Mouse (Mus musculus) ovary, postnatal 36 days (tissue): Measurements from ENCODE around the gene Rftn1.

Experiments
- DNase-seq: peaks from one replicate; pipeline ENCODE4 v3.0.0; 2022; ENCODE audit warnings: low spot score, mixed read lengths

The Rftn1 gene

DNA sequence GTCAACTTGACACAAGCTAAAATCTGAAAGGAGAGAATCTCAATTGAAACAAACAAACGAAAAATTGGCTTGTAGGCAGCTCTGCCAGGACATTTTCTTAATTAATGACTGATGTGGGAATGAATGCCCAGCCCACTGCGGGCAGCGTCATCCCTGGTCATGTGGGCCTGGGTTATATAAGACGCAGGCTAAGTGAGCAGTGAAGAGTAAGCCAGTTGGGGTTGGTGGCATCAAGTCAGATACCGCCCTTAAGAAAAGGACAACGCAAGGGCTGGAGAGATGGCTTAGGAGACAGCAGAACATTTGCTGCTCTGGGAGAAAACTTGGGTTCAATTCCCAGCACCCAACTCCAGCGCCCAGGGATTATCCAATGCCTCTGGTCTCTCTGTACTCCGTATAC lies 97.6 kb downstream of the Rftn1 start:
- DNase-seq = no peak

DNA sequence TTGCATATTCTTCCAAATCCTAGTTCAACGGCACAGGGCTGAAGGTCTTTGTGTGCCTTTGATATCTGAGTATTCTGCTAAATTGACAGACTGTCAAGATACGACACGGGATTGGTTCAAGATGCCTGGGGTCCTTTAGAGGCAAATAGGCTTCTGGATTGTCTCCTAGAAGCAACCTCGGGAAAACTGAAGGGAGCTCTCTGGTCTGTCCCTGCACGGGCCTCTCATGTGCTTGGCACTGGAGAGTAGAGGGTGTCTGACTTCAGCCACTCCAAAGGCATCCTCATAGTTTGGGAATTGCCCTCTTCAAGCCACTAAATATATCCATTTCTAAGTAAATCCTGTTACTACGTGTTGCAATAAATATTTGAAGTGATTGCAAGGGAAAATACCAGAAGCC lies 98.6 kb downstream of the Rftn1 start:
- DNase-seq = no peak

DNA sequence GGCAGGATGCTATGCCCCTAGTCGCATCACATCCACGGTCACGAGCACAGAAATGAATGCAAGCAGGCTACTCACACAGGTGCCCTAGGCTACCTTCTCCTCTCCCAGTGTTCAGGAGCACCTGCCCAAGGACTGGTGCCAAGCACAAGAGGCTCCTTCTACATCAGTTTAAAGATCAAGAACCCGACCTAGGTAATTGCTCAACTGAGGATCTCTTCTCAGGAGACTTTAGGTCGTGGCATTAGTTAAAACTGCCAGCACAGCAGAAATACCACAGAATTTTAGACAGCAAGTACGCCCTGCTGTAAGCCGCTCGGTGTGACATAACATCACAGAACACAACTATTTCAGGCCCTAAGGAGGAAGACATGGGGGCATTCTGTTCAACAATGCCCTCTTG lies 100.7 kb downstream of the Rftn1 start:
- DNase-seq = no peak

DNA sequence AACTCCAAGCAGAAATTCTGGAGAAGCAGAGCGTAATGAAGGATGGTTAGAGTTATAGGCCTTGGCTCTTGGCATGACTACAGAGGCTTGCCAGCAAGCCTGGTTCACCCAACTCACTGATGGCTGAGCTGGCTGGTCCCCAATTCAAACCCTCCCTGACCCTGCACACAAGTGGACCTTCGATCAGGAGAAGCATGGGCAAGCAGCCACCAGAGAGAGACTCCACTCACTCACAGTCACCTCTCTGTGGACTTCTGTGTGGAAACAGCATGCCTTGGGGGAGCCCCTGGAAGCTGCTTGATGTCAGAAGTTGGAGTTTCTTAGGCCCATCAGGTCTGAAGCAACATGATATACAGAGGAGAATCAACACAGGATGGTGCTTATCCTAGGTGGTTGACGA lies 102.4 kb downstream of the Rftn1 start:
- no peak for DNase-seq

DNA sequence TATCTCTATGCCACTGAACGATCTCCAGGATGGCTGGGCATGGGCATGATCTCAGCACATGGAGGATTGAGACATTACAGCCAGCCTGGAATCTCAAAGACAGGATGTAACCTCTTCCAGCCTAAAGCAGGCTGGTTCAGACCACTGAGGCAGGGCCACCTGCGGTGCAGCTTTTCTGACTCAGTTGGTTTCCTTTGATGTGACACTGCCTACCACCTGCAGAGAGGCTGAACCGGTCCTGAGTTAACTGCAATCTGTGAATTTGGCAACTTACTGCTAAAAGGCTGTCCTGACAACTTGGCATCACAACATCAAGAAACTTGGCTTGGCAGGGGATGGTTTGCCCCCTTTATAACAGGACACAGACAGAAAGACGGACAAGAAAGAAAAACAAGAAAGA lies 103.6 kb downstream of the Rftn1 start:
- no peak for DNase-seq

DNA sequence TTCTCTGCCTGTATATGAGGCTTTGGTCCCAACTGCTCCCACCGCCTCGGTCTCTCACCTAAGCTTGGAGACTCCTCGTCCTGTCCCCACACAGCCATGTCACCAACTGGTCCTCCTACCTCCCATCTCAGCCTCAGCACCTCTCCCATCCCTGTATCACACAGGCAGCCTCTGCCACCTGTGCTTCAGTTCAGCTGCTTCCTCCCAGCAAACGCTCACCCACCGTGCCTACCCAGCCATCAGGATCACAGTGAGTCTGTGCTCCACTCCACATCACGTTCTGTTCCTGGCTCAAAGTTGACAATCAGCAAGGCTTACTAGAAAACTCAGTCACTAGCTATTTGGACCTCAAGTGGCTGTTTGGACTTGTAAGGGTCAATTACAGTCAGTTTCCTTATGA lies 105.8 kb downstream of the Rftn1 start:
- no peak for DNase-seq

DNA sequence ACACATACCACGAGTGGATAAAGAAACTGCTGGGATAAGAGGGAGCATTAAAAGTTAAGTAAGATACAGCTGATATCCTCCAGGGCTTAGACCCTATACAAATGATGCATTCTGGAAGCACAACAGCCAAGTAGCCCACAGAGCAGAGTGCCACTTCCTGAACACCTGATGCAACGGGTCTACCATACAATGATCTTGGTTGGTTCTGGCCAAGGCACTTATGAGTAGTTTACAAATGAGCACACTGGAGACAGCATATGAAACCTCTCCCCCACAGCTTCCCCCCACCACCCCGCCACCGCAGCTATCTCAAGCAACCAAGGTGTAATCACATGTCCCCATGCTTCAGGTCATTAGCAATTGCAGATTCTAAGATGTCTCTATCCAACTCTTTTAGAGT lies 106.5 kb downstream of the Rftn1 start:
- DNase-seq = no peak

DNA sequence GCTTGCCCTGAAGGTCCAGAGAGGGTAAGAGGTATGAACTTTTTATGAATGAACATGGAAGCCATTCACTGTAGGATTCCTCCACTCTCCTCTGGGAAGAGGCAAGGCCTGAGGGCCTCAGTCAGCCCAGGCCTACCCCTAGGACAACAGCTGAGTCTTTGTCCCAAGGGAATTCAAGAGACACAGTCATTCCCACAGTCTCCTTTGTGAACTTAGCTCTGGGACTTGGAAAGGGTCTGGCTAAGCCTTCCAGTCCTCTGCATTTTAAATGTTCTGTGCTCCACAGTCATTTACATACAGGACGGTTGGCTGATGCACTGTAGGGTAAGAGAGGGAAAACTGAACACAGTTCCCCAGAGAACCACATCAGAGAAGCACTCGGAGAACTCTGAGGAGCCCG lies 107.5 kb downstream of the Rftn1 start:
- DNase-seq = no peak

DNA sequence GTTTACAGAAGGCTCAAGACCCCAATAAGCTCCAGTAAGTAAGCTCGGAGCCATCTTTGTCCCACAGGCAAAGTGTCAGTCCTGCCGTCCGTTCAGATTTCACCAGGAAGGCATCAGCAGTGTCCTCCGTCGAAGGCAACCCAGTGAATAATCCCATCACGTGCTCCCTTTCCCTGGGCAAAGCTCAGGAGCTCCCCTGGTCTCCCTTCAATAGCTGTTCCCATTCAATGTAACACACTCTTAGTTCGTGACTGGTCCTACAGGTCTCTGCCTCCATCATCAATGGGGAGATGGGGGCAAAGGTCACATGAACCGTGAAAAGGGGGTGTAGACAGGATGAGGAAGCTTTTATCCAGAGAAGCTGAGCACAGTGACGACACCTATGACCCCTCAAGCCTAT lies 108.8 kb downstream of the Rftn1 start:
- DNase-seq = no peak

DNA sequence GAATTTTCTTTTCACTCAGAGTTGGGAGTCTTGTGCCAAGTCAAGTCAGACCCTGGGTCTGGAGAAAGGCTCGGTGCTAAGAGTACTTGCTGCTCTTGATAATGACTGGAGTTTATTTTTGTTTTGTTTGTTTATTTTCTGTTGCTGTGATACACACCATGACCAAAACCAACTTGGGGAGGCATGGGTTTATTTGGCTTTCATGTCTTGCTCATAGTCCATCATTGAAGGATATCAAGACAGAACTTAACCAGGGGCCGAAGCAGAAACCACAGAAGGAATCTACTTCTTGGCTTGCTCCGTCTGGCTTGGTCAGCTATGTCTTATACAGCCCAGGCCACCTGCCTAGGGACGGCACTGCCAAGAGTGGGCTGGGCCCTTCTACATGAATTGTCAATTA lies 109.5 kb downstream of the Rftn1 start:
- no peak for DNase-seq

DNA sequence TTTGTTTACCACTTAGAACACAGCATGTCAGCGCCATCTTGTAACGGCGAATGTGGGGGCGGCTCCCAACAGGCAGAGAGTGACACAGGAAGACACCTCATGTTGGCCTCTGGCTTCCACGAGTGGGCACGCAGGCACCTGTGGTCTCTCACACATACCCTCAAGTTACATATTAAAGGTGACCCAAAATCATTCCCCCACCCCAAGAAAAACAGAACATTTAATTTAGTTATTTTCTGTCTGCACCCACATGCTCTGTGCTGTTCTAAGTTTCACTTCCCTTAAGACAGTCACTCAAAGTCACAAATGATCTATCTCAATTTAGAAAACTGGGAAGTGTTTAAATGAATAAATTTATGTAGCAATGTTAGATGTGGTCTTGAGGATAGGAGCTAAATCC lies 111.7 kb downstream of the Rftn1 start:
- DNase-seq = no peak

DNA sequence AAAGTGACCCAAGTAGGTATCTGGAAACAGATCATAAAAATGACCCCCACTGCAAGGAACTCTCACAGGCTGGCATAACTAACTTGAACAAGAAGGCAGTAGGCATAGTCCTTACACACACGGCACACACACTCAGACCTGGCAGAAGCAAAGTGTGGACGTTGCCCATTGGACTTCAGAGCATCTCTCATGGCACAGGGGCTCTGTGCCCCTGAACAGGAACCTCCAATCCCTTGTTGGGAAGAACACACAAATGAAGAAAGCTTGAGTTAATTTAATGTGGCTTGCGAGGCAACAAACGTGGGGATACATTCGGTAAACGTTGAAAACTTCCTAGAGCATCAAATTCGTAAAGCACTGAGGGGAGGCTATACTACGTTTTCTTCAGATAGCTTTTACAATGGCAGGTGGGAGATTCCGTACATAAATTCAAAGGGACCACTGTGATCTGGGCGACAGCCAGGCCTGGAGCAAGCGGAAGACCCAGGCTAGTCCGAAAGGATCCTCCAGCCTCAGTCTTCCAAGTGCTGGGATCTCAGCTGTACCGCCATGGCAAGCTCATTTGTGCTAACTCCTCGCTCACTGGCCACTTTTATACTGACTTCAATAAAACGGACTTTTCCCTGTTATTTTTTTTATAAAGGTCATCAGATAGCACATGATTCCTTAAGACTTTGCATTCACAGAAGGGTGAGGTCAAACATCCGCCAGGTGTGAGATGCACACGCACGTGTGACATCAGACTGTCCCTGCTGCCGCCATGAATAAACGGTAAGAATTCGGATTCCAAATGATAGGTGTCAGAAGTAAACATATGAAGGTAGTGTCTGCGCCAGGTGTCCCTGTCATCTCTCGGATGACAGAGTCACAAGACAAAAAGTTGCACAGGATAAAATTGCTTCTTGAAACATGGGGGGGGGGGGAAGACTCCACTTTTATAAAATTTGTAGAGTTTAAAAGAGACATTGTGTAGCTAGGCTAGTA lies 117.2 kb downstream of the Rftn1 start:
- no peak for DNase-seq

DNA sequence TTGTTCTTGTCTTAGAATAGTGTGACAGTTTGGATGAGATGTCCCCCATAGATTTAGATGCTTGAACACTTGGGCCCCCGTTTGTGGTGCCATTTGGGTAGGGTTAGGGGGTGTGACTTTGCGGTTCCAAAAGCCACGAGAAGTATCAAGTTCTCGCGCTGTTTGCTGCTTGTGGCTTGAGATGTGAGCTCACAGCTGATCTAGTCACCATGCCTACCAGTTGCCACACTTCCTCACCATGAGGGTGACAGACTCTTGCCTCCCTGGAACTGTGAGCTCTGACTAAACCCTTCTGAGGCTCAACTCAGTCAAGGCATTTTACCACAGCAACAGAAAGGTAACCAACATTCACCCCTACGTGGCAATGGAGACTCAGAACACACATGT lies 118.9 kb downstream of the Rftn1 start:
- DNase-seq = no peak

DNA sequence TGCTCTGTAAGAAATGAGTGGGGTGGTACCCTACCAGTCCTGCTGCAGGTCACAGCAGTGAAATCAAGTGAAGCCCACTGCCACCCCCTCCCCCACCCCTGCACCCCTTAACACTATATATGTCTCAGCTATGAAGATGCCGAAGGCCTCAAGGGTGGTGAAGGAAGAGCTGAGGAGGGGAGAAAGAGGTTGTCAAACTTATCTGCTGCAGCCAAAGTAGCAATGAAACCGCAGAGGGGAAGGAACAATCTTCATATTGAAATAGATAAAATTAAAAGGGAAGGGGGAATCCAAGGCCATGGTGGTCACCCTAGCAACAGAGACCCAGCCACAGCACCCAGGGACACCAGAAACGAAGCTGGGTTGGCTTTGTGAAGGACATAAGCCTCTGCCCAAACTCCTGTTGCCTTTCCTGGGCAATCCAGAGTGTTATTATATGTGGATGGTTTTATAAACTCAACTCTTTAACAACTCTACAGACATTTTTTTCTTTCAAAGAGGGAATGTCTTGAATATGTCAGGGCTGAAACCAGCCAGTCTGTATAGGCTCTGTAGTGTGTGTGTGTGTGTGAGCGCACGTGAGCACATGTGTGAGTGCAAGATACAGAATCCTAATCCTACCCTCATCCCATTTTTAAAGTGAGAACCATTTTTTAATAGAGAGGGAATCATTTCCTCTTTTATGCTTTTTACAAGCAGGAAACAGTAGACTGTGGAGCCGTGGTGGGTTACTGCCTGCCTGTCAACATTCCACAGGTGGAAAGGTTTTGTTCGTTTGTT lies 119.5 kb downstream of the Rftn1 start:
- no peak for DNase-seq

DNA sequence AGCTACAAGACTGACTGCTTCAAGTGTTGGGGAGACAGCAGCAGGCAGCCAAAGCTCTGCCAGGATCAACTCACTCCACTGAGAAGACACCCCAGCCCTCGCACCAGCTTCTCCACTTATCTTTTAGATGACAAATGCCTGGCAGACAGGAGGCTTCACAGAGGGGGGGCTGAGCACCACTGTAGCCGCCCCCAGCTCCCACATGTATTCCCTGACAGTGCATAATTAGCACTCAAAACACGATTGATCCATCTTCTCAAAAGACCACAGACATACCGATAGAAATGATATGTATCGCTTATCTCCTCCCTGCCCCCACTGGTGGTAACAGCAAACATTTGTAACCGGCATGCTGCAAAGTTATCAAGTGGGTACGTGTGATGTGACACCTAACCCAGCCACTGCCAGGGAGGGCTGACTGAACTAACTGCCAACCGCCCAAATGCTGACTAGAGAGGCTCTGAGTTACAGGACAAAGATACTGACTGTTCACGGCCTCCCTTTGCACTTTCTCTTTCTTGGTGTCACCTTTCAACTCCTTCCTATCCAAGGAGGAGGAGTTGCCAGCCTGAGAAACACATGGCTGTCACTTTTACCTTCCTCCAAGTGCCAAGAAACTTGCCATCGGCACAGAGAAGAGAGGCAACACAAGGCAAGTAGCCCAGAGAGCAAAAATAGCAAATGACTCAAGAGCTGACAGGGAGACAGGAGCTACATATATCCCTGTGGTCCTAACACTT lies 120.4 kb downstream of the Rftn1 start:
- no peak for DNase-seq

DNA sequence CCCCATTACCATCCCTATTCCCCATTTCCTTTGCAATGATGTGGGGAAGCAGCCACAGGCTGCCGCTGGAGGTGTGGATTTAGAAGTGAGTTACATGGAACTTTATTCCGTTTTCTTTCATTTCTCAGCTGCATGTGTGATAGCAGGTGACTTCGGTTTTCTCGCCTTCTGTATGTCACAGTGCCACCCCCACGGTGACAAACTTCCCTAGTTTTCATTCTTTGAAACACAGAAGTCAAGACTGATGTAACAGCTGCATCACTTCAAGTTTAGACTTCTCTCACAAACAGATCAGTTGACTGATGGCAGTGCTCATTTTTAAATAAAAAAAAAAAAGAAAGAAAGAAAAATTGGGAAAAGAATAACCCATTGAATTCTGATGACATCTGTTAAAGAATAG lies 121.3 kb downstream of the Rftn1 start:
- DNase-seq = no peak

DNA sequence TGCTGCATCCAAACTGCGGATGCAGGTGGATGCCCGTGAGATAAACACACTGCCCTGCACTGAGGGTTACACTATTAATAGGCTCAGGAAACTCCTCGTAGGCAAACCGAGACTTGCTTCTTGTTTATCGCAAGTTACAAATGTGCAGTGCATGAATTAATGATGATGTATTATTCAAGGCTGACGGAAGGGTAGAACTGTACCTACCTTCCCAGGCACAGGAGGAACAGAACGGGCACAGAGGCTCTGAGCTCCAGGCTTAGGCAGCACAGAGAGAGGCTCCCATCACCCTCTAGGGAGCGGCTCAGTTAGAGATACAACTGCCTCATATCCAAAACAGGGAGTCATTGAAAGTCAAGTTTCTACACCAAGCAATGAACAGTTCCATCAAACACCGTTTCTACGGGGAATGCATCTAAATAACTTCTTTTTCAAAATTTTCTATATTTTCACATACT lies 121.8 kb downstream of the Rftn1 start:
- DNase-seq = no peak

DNA sequence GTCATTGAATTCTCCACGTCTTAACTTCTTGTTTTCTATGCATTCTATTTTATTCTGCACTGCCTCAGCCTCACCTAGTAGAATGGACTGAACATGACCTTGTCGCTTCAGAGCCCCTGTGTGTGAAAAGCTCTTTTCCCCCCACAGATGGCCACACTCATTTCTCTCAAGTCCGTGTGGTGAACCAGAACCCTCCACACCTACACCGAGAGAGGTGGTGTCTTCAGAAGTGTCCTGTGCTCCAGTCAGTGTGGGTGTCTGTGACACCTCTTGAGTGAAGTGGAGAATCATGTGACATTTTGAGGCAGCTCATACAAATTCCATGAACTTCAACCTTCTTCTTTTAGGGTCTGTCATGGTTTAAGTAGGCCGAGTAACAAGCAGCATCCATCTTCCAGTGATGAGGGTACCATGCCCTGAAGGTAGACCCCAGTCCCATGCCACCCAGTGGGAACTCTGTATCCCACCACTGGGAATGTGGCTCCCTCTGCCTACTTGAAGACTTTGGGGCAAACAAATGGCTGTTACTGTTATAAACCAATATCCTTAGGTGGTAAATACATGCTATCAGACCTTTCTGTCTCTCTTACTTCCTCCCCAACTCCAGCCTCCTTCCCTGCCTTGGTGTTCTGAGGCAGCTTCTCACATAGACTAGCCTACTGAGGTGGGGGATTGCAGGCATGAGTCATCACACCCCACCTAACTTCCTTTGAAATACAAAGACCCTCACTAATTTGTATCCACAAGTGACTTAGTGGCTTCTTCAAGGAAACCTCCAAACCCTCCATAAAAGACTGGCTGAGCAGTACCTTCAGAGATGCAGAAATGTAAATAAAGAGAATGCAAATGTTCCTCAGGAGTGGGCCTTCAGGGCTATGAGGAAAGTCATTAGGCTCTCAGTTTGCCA lies 122.4 kb downstream of the Rftn1 start:
- DNase-seq = no peak

DNA sequence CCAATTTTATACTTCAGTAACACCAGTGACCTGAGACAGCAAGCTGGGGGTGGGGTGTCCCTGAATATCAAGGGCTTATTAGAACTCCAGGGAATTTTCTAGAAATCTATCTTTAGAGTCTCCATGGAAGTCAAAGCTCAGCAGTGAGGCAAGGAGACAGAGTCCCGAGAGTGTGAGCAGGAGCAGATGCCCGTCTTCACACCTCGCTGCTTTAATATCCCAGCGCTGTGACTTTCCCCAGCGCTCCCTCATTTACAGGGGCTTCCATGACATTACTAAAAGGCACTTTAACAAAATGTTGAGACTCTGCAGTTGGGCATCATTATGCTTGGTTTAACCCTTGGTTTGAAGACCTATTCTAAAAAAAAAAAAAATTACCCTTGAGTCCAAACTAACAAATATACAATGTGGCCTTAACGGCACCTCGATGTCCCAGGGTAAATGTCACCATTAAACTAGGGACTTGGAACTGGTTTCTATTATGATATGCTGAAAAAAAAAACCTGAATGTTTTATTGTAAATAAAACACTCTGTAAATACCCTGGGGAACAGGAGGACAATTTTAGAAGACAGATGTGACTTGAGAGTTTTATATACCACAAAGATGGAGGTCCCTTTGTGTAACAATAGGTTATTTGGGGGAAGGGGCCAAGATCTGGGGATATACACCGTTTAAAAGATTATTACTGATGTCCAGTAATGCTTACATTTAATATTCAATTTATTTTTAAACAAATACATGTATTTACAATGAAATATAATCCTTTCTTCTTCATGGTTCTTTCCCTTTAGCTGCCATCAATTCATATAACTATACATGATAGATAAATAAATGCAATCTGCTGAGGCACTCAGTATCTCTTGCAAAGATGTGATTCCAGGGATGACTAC lies 123.4 kb downstream of the Rftn1 start:
- DNase-seq = no peak

DNA sequence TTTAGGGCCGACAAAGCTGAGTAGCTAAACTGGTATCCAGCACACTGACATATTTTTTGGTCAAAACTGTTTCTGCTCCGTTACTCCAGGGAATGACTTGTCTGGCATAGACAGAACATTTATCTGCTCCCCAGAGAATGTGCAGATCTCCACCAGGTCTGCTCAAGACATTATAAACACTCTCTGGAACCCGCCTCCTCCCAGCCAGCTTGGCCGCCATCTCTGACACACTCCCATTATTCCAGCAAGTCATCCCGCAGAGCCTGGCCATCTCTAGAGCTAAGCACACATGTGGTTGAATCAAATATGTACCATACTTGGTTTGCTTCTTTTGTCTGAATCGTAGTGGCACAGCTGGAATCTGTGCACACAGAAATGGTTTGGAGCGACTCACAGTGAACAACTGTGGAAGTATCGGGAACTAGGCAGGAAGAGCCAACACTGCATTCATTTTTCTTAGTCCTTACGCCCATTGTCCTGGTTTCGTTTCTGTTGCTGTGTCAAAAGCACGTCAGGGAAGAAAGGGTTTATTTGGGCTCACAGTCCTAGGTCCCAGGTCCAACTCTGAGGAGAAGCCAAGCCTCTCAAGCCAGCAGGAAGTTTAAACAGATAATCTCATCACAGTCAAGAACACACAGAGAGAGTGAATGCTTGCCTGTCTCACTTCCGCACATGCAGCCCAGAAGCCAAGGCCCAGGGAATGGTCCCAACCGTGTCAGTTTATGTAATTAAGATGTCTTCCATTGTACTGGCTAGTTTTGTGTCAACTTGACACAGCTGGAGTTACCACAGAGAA lies 126.4 kb downstream of the Rftn1 start:
- no peak for DNase-seq
